Mouse (Mus musculus) lung, postnatal 36 days (tissue): ENCODE data around the gene Ttc8.
"Not testable (repeated sequence)": the region's sequence is repeated elsewhere in the genome, so short reads cannot be mapped to it uniquely, and the experiment has no call there.

ENCODE experiments used
- DNase-seq: peaks from one replicate; pipeline ENCODE4 v3.0.0; 2022; ENCODE audit warnings: mixed read lengths

Ttc8 gene

GRCm38 (mm10) chr12:98920194-98920991 lies at the start of gene Ttc8:
TSS of gene Ttc8 (plus strand) at chr12:98920574.
- DNase-seq: peak; percentile 79

GRCm38 (mm10) chr12:98872836-98873235 lies 47.5 kb upstream of the Ttc8 start:
- no peak for DNase-seq

GRCm38 (mm10) chr12:98875216-98875615 lies 45.2 kb upstream of the Ttc8 start:
- no peak for DNase-seq

- DNase-seq: no peak
Measured at GRCm38 (mm10) chr12:98878693-98879092, 41.7 kb upstream of the Ttc8 start.

GRCm38 (mm10) chr12:98881796-98882195 lies 38.6 kb upstream of the Ttc8 start:
- no peak for DNase-seq

- no peak for DNase-seq
Measured at GRCm38 (mm10) chr12:98884515-98884914, 35.9 kb upstream of the Ttc8 start.

GRCm38 (mm10) chr12:98896761-98897160 lies 23.6 kb upstream of the Ttc8 start:
- no peak for DNase-seq

- DNase-seq: no peak
Measured at GRCm38 (mm10) chr12:98899676-98900075, 20.7 kb upstream of the Ttc8 start.

- DNase-seq: peak; percentile 3
Measured at GRCm38 (mm10) chr12:98900341-98900880, 20.0 kb upstream of the Ttc8 start.

GRCm38 (mm10) chr12:98900881-98901801 lies 19.2 kb upstream of the Ttc8 start, which contains the start of gene Eml5:
TSS of gene Eml5 (minus strand) at chr12:98901484.
- DNase-seq: peak; percentile 76

- DNase-seq: no peak
Measured at GRCm38 (mm10) chr12:98905466-98905865, 14.9 kb upstream of the Ttc8 start.

GRCm38 (mm10) chr12:98910096-98910495 lies 10.3 kb upstream of the Ttc8 start:
- DNase-seq: no peak

- no peak for DNase-seq
Measured at GRCm38 (mm10) chr12:98931174-98931573, 10.8 kb downstream of the Ttc8 start.

- DNase-seq: no peak
Measured at GRCm38 (mm10) chr12:98932441-98932840, 12.1 kb downstream of the Ttc8 start.

GRCm38 (mm10) chr12:98932856-98933255 lies 12.5 kb downstream of the Ttc8 start:
- DNase-seq: no peak

GRCm38 (mm10) chr12:98951295-98951694 lies 30.9 kb downstream of the Ttc8 start:
- not testable (repeated sequence) for DNase-seq

- no peak for DNase-seq
Measured at GRCm38 (mm10) chr12:98956951-98957350, 36.6 kb downstream of the Ttc8 start.

GRCm38 (mm10) chr12:98957455-98957854 lies 37.1 kb downstream of the Ttc8 start:
- no peak for DNase-seq

GRCm38 (mm10) chr12:98961008-98961407 lies 40.6 kb downstream of the Ttc8 start:
- no peak for DNase-seq

- DNase-seq: no peak
Measured at GRCm38 (mm10) chr12:98961415-98961814, 41.0 kb downstream of the Ttc8 start.

GRCm38 (mm10) chr12:98965441-98966135 lies 45.2 kb downstream of the Ttc8 start:
- no peak for DNase-seq

GRCm38 (mm10) chr12:98972291-98972690 lies 51.9 kb downstream of the Ttc8 start:
- DNase-seq: no peak

- DNase-seq: no peak
Measured at GRCm38 (mm10) chr12:98973461-98973860, 53.1 kb downstream of the Ttc8 start.
